Comparison of ENCODE assay signal across 11 mouse cellular contexts in the genomic region with DNA sequence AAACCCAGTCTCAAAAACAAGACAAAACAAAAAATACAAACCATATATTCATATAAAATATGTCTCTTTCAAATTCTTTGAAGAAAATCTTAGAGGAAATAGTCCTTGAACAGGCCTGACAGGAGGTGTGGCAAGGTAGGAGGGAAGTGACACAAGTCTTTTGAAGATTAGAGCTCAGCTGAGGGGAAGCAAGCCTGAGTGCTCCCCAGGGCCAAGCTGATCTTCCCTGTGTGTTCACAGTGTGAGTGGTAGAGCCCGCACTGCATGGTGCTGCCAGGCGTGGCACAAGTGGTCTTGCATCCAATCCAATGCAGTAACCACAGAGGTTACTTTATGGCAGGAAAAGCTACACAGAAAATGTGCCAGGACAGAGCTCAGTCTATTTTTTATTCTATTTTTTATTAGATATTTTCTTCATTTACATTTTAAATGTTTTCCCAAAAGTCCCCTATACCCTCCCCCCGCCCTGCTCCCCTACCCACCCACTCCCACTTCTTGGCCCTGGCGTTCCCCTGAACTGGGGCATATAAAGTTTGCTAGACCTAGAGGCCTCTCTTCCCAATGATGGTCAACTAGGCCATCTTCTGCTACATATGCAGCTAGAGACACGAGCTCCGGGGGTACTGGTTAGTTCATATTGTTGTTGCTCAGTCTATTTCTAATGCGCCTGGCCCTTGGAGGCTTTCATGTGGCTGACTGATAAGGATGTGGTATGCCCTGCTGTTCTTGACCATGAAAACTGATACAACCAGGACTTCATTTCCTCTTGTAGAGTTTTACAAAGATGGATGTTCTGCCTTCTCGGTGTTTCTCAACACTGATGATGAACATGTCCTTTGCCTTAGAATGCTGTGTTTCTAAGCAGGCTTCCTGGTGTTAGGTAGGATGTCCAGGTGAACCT. TPM values are rescaled to one million over a fixed set of nuclear protein-coding genes. Genes with fewer than 3 reads are reported as not detected.
DNase-seq lines count a peak whose midpoint lies in the region; ATAC-seq and TF ChIP-seq lines count a peak whose summit lies in the region.
"Had no signal": no experiment of that assay in that cellular context is flagged by ENCODE, and none has a peak within 500 bp of the region (broad histone marks: within the 10 kb centered on the region; RNA-seq: fewer than 3 reads in every experiment).

No protein-coding gene starts in this region.

- H3K4me2 ChIP-seq in liver, embryonic 15.5 days, result peak overlapping the region; percentile 48
- H3K4me2 ChIP-seq: heart, embryonic 13.5 days; midbrain, embryonic 13.5 days had no signal

- H3K4me3 ChIP-seq in liver, embryonic 15.5 days (replicated peaks), result no peak overlapping the region
- no peak overlapping the region for H3K4me3 ChIP-seq in cerebellum, adult 2 months (replicated peaks; ENCODE audit: insufficient read depth, low read depth, low read length)
- H3K4me3 ChIP-seq: heart, embryonic 13.5 days; midbrain, embryonic 13.5 days had no signal

- 27% methylated on average over 8 of the region's 8 CpGs for WGBS in liver, embryonic 15.5 days (ENCODE audit: insufficient replicate concordance)
- 96% methylated on average over 8 of the region's 8 CpGs for WGBS in cerebellum, adult 2 months

- peak overlapping the region; percentile 72 for H3K27ac ChIP-seq in liver, embryonic 15.5 days (replicated peaks)
- H3K27ac ChIP-seq in cerebellum, adult 2 months (ENCODE audit: insufficient read depth, low read length), result no peak overlapping the region
- H3K27ac ChIP-seq: heart, embryonic 13.5 days; midbrain, embryonic 13.5 days had no signal

- peak; percentile 89 for ATAC-seq in liver, embryonic 15.5 days (ENCODE audit: insufficient read depth)
- ATAC-seq: midbrain, embryonic 13.5 days had no signal

- no peaks in the 10 kb centered on the region for H3K9me3 ChIP-seq in liver, embryonic 15.5 days (replicated peaks)
- H3K9me3 ChIP-seq: heart, embryonic 13.5 days; midbrain, embryonic 13.5 days had no signal

- peaks cover 56% of the 10 kb centered on the region for H3K4me1 ChIP-seq in liver, embryonic 15.5 days (replicated peaks)
- no peaks in the 10 kb centered on the region for H3K4me1 ChIP-seq in cerebellum, adult 2 months (ENCODE audit: control insufficient read depth, insufficient read depth, low read length)

- no peak for TF ChIP-seq POLR2A in cerebellum, adult 2 months (IDR thresholded peaks at IDR 0.05; ENCODE audit: borderline replicate concordance, insufficient read depth, low read length)

- H3K27me3 ChIP-seq in liver, embryonic 15.5 days, result no peaks in the 10 kb centered on the region
- H3K27me3 ChIP-seq in cerebellum, adult 2 months (ENCODE audit: control insufficient read depth, insufficient read depth, low read length), result no peaks in the 10 kb centered on the region
- H3K27me3 ChIP-seq: heart, embryonic 13.5 days; midbrain, embryonic 13.5 days had no signal

- no peak for TF ChIP-seq CTCF in cerebellum, adult 2 months (IDR thresholded peaks at IDR 0.05; ENCODE audit: borderline replicate concordance, insufficient read depth, low read depth, low read length)

- peaks cover 26% of the 10 kb centered on the region; the same call in 1 of the 2 replicates for H3K36me3 ChIP-seq in liver, embryonic 15.5 days (replicated peaks)

- no peak overlapping the region for H3K9ac ChIP-seq in liver, embryonic 15.5 days
- H3K9ac ChIP-seq: heart, embryonic 13.5 days; midbrain, embryonic 13.5 days had no signal

- DNase-seq in CD4-positive, CD25-positive, alpha-beta regulatory T cell, adult 2 months (ENCODE audit: low read depth, low spot score), result peak; percentile 74
- DNase-seq in c-Kit-positive CD71-positive TER-119-negative erythroid progenitor cells, embryonic 14.5 days (ENCODE audit: low read depth), result peak; percentile 34
- DNase-seq in spleen, postnatal 14 days (ENCODE audit: low spot score in 2 of 2), result peak; percentile 25 to 40
- no peak for DNase-seq in adrenal gland, postnatal 4 days (ENCODE audit: low spot score in 2 of 2)
- no peak for DNase-seq in cerebellum, adult 2 months
- no peak for DNase-seq in layer of hippocampus, postnatal 36 days
- DNase-seq in urinary bladder, postnatal 10 days (ENCODE audit: low spot score), result no peak
- DNase-seq: embryo, embryonic 11 days had no signal

RNA-seq across cellular contexts. Expression of a gene that starts 16.7 kb away (rescaled TPM):
- 33.5 and 35.0 TPM in 2 replicates for polyA plus RNA-seq in liver, embryonic 15.5 days (2015; fragmentation: Nextera tagmentation; extraction: Ambion mirVana)
- total RNA-seq in adrenal gland, postnatal 4 days (2021), result 100 to 1,000 TPM in 1 of 2 experiments, 10 to 100 TPM in 1; 94.1 to 102 TPM
- 20.9 and 21.4 TPM in 2 replicates for polyA plus RNA-seq in cerebellum, adult 2 months (2012; rRNA removed)
- 10 to 100 TPM; 11.7 to 13.8 TPM for total RNA-seq in layer of hippocampus, postnatal 36 days (2021)

RNA-seq across cellular contexts. Expression of a gene that starts 56.4 kb away (rescaled TPM):
- polyA plus RNA-seq in liver, embryonic 15.5 days (2015; fragmentation: Nextera tagmentation; extraction: Ambion mirVana), result 12.9 and 13.0 TPM in 2 replicates
- 10 to 100 TPM; 68.3 to 72.0 TPM for total RNA-seq in adrenal gland, postnatal 4 days (2021)
- 32.6 and 37.8 TPM in 2 replicates for polyA plus RNA-seq in cerebellum, adult 2 months (2012; rRNA removed)
- total RNA-seq in layer of hippocampus, postnatal 36 days (2021), result 10 to 100 TPM; 35.1 to 38.9 TPM

Comparison
In these comparisons a context has a peak if more than half of its experiments do, and no peak if none do; other contexts are left out.
1. DNase-seq: peak in CD4-positive, CD25-positive, alpha-beta regulatory T cell, adult 2 months (single experiment), c-Kit-positive CD71-positive TER-119-negative erythroid progenitor cells, embryonic 14.5 days (single experiment) and spleen, postnatal 14 days (2 of 2); none in adrenal gland, postnatal 4 days (0 of 2), cerebellum, adult 2 months (0 of 2), layer of hippocampus, postnatal 36 days (0 of 2) and urinary bladder, postnatal 10 days (single experiment).
2. RNA of a gene that starts 16.7 kb away (total RNA-seq): 94.1 to 102 TPM in adrenal gland, postnatal 4 days; 11.7 to 13.8 TPM in layer of hippocampus, postnatal 36 days; every median in the first group is over 4 times any median in the second.